Mouse (Mus musculus): ENCODE measurements around the gene Ttc4. TPM values are rescaled to one million over a fixed set of nuclear protein-coding genes. Genes with fewer than 3 reads are reported as not detected.

Ttc4 gene
- polyA plus RNA-seq, 1 experiment from 2014 or later: 28.9 TPM

DNA sequence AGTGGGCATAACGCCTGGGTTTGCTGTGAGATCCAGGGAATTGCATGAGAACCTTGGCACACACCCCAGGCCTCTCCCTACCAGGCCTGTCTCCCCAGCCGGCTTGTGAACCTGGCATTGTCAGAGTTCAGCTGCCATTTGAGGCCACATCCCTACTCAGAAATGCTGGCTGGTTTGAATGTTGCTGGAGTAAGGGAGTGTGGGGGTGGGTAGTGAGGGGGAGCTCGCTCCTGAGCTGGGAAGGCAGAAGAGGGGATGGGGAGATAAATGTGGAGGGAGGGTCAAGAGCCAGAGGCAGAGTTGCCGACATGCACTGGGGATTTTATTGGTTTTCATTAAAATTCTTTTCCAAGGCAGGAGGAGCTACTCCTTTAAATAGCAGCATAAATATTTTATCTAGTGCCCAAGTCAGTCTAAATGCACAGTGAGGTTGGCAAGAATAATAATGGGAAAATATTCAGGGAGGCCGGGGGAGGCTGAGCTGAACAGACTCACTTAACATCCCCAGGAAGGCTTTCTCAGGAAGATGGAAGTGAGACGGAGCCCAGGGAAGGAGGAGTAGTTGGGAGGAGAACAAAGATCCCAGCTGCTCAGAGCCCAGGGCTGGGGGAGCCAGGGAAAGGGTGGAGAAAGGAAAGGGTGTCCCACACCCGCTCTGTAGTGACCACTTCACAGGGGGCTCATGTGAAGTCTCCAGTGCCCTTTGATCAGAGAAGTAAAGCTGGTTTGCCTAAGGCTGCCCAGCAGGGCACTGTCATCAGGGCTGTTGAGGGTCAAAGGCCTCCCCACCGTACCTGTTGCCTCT, 45.3 kb downstream of the Ttc4 start:
- WGBS (ENCODE audit: missing documents): 79% methylated on average over 8 of the region's 8 CpGs
- no peak overlapping the region for H3K27ac ChIP-seq
- H3K4me3 ChIP-seq (ENCODE audit: inconsistent target): no peak overlapping the region

DNA sequence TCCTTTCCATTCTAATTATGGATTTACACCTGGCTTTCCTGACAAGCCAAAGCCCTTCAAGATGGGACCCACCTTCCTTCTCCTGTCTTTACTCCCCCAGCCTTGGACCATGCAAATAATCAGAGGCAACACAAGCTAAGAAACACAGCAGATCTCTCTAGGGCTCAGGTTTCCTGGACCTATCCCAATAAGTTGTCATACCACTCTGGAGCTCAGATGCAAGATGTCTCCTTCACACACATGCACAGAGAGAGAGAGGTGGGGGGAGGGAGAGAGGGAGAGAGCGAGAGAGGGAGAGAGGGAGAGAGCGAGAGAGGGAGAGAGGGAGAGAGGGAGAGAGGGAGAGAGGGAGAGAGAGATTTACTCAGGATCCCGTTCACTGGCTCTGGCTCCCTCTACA, 46.4 kb downstream of the Ttc4 start:
- WGBS (ENCODE audit: missing documents): no CpG with 5 or more reads among the region's 3 CpGs
- H3K79me2 ChIP-seq (ENCODE audit: inconsistent target): no peaks in the 10 kb centered on the region
- H3K4me3 ChIP-seq (ENCODE audit: inconsistent target): no peak overlapping the region
- no peaks in the 10 kb centered on the region for H3K36me3 ChIP-seq (ENCODE audit: inconsistent target)
- no peak overlapping the region for H3K27ac ChIP-seq

More for the DNA sequence above, 45.3 kb downstream of the Ttc4 start:
- Histone ChIP-seq H3K36me3 (ENCODE audit: inconsistent target) (no peaks in the 10 kb centered on the region), H3K79me2 (ENCODE audit: inconsistent target) (no peaks in the 10 kb centered on the region)

DNA sequence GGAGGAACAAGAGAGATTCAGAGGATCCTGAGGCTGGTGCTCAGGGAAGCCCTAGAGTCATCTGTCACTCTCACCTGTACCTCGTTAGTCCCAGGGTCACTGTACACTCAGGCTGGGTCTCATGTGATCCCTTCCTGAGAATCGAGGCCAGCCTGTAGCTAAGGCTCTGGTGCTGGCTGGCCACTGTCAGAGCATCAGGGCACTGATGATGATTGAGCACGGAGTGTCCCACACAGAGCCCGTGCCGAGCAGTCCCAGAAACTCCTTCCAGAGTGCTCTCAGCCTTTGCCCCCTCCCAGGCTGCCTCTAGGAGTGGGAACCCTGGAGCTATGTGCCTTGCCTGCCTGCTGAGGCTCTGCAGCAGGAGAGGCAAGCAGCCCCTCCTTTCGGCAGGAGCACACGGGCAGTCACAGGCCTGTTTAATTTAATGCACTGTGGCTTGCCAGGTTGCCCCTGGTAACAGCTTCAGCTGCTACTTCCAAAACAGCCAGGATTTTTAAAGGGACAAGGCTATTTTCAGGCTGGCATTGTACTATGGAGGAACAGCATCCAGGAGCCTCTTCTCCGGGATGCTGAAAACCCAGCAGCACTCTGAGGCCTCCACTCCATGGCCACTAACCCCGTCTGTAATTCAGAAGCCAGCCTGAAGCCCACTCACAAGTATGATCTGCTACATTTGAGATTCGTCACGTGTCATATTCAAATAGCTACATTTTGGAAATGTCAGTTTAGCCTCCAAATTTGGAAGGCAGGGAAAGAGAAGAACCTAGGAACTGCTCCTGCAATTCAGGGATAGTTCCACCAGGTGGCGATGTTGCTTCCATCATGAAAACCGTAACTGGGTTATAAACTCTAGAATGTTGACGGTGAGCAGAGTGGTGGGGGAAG, 48.2 kb downstream of the Ttc4 start:
- H3K4me3 ChIP-seq (ENCODE audit: inconsistent target): no peak overlapping the region
- H3K36me3 ChIP-seq (ENCODE audit: inconsistent target): no peaks in the 10 kb centered on the region
- H3K79me2 ChIP-seq (ENCODE audit: inconsistent target): no peaks in the 10 kb centered on the region
- 51% methylated on average over 14 of the region's 14 CpGs for WGBS (ENCODE audit: missing documents)
- H3K27ac ChIP-seq: no peak overlapping the region

DNA sequence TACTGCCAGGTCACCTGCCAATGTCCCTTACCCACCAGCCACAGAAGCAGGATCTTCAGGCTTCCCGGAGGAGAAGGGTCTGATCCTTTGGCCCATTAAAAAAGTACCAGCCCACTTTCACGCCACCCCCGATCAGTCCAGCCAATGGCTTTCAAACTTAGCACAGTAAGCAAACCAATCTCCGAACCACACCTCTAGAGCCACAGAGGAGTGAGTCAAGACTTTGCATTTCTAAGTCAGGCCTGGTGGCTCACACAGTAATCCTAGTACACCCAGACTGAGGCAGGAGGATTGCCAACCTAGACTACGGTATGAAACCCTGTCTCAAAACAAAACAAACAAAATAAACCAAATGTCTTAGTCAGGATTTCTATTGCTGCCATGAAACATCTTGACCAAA, 49.4 kb downstream of the Ttc4 start:
- no peaks in the 10 kb centered on the region for H3K79me2 ChIP-seq (ENCODE audit: inconsistent target)
- 75% methylated on average over 5 of the region's 5 CpGs for WGBS (ENCODE audit: missing documents)
- no peak overlapping the region for H3K27ac ChIP-seq
- H3K36me3 ChIP-seq (ENCODE audit: inconsistent target): no peaks in the 10 kb centered on the region
- no peak overlapping the region for H3K4me3 ChIP-seq (ENCODE audit: inconsistent target)

DNA sequence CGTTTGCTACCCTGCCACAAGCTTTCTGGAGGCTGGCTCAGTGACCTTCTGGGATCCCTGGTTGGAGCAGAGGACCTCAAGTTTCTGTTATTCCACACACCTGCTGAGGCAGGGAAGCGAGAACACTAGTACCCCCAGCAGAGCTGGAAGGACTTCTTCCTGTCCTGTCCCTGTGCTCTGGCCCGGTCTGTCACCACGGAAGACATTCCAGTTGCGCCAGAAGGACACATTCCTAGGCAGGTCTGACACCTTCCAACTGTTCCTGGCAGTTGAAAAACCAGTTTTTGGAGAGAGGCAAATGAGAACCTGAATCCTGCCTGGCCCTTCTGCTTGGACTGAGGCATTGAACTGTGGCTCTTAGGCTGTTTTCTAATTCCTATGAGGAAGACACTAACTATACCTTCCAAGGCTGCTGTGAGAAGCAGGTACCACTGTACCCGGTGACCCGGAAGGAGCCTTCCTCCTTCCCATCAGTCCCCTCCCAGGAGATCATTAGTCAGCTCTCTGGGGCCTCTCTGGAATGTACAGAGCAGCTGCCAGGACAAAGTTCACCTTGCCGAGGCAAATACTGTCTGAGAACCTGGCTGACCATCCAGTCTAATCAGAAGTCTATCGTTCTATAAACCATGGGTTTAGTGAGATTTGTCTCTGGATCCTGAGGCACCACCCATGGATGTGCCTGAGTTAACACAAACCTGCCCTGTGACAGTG, 49.9 kb downstream of the Ttc4 start:
- H3K27ac ChIP-seq: no peak overlapping the region
- WGBS (ENCODE audit: missing documents): 49% methylated on average over 9 of the region's 9 CpGs
- H3K4me3 ChIP-seq (ENCODE audit: inconsistent target): no peak overlapping the region
- no peaks in the 10 kb centered on the region for H3K79me2 ChIP-seq (ENCODE audit: inconsistent target)
- no peaks in the 10 kb centered on the region for H3K36me3 ChIP-seq (ENCODE audit: inconsistent target)

DNA sequence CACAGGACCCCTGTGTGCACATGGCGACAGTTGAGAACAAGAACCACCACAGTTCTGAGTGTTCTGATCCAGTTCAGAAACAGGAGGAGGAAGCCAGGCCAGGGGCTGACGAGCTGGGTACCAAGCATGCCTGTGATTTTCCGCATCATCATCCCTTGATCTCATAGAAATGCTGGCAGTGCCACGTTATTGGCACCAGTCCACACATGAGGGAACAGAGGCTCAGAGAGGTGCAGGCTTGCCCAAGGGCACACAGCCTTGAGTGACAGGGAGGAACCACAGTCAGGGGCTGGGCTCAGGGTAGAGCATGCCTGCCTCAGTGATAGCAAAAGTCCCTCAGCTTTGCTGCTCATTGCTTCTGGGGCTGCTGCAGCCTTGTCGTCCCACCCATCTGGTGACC, 50.9 kb downstream of the Ttc4 start:
- WGBS (ENCODE audit: missing documents): 70% methylated on average over 5 of the region's 5 CpGs
- no peaks in the 10 kb centered on the region for H3K36me3 ChIP-seq (ENCODE audit: inconsistent target)
- no peaks in the 10 kb centered on the region for H3K79me2 ChIP-seq (ENCODE audit: inconsistent target)
- H3K4me3 ChIP-seq (ENCODE audit: inconsistent target): no peak overlapping the region
- H3K27ac ChIP-seq: no peak overlapping the region

DNA sequence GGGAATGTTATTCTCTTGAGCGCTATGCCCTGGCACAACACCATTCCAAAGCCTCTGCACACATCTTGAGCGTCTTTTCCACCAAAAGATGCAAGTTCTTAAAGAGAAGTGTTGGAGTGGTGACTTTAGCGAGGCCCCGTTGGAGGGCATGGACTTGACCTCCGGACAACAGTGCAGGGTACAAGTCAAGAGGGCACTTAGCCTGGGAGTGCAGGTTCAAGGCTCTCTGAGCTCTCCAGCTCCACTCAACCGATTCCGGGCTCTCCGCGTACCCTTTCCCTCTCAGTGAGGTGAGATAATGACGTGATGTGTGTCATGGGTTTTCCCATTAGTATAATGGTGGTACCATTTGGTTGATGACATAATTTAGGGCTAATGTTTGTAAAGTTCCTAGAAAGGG, 54.5 kb downstream of the Ttc4 start:
- Histone ChIP-seq H3K36me3 (ENCODE audit: inconsistent target) (no peaks in the 10 kb centered on the region), H3K27ac (no peak overlapping the region), H3K79me2 (ENCODE audit: inconsistent target) (no peaks in the 10 kb centered on the region), H3K4me3 (ENCODE audit: inconsistent target) (no peak overlapping the region)
- WGBS (ENCODE audit: missing documents): 91% methylated on average over 10 of the region's 10 CpGs

DNA sequence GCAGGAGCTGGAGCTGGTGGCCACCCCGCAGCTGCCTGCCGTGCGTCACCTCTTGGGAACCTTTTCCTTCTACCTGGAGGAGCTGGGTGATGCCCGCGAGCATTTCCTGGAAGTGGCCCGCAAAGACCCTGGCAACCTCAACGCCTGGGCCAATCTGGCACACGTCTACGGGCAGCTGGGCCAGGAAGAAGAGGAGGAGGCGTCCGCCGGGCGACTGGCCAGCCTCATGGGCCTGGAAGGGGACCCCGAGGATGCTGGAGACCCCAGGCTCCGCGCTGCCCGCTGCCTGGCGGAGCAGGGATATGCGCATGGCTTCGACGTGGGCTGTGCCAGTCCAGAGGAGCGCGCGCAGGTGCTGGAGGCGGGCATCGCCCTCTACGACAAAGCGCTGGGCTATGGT, 56.0 kb downstream of the Ttc4 start:
- Histone ChIP-seq H3K36me3 (ENCODE audit: inconsistent target) (no peaks in the 10 kb centered on the region), H3K27ac (no peak overlapping the region), H3K79me2 (ENCODE audit: inconsistent target) (no peaks in the 10 kb centered on the region), H3K4me3 (ENCODE audit: inconsistent target) (no peak overlapping the region)
- WGBS (ENCODE audit: missing documents): 33% methylated on average over 21 of the region's 28 CpGs

DNA sequence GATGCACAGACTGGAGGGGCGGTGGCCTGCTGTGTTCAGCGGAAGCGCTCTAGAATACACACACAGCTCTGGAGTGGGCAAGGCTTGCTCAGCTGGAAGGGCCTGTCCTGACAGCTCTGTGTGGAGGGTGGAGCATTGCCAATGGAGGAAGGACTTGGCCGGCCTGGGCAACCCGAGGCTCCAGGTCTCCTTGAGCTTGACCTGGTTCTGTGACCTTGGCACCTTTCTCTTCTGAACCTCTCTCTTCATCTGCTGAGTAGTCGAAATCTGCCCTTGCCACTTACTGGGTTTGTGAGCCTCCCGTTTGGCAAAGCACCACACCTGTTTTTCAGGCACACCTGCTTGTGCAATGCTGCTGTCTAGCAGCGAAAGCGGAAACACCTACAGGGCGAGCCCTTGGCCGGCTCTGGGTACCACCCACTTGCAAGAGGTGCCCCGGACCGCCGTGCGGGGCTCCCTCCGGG, 56.7 kb downstream of the Ttc4 start, which contains the start of gene Ttc22:
Gene Ttc22, plus strand, starts transcription at position 403 of the 464 bp plus-strand sequence.
- Histone ChIP-seq H3K36me3 (ENCODE audit: inconsistent target) (no peaks in the 10 kb centered on the region), H3K79me2 (ENCODE audit: inconsistent target) (no peaks in the 10 kb centered on the region), H3K27ac (no peak within 1 kb of the TSS), H3K4me3 (ENCODE audit: inconsistent target) (no peak within 1 kb of the TSS)
- WGBS (ENCODE audit: missing documents): 25% methylated on average over 16 of the region's 16 CpGs

DNA sequence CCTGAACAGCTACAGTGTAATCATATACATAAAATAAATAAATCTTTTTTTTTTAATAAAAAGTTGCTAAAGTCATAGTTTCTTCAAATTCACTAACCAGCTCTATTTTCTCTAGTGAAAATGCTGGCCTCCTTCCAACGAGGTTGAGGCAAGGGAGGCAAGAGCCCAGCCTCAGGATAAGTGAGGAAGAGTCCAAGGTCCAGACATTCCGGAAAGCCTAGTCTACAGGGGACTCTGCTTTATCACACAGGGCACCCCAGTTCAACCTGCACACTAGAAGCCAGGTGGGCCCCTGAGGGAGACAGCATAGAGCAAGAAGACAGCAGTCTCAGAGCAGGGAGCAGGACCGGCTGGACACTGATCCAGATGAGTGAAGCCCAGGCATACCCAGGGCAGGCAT, 57.3 kb downstream of the Ttc4 start:
- 79% methylated on average over 3 of the region's 3 CpGs for WGBS (ENCODE audit: missing documents)
- Histone ChIP-seq H3K4me3 (ENCODE audit: inconsistent target) (no peak overlapping the region), H3K27ac (no peak overlapping the region), H3K79me2 (ENCODE audit: inconsistent target) (no peaks in the 10 kb centered on the region), H3K36me3 (ENCODE audit: inconsistent target) (no peaks in the 10 kb centered on the region)

DNA sequence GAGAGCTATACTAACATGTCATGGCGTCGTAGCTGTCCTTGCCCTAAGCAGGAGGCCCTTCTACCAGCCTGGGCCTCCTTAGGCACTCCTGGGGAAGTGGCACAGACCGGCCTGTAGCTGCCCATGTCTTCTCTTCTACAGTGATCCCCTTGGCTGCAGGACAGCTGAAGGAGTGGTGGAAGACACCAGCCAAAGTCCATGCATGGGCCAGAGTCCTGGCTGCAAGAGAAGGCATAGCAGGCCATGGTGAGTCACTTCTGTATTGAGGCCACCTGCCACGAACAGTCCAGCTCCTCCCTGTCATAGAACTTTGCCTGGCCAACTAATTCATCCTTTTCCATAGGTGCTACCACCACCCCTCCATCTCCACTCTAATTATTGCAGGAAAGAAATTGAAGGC, 59.8 kb downstream of the Ttc4 start:
- H3K27ac ChIP-seq: no peak overlapping the region
- H3K4me3 ChIP-seq (ENCODE audit: inconsistent target): no peak overlapping the region
- H3K36me3 ChIP-seq (ENCODE audit: inconsistent target): no peaks in the 10 kb centered on the region
- no peaks in the 10 kb centered on the region for H3K79me2 ChIP-seq (ENCODE audit: inconsistent target)
- 82% methylated on average over 4 of the region's 4 CpGs for WGBS (ENCODE audit: missing documents)

DNA sequence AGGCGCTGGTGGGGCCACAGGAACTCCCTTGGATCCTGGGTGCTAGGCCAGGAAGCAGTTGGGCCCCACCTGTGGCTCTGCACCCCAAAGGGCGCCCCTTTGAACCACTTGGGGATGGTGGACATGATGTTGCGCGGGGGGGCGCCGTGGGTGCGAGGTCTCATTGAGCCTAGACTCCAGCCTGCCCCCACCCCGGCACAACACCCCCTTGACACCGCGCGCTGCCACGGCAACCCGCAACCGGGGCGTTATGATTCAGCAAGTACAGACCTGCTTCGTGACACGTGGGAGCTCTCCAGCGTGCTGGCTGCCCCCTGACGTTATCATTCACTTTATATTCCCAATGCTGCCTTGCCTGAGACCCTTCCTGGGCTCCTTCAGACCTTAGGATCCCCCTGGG, 61.7 kb downstream of the Ttc4 start, which contains the start of gene Lexm:
Gene Lexm, minus strand, starts transcription at position 186 of the 400 bp plus-strand sequence.
- 3% methylated on average over 18 of the region's 19 CpGs for WGBS (ENCODE audit: missing documents)
- no peaks in the 10 kb centered on the region for H3K79me2 ChIP-seq (ENCODE audit: inconsistent target)
- H3K27ac ChIP-seq: no peak within 1 kb of the TSS
- H3K4me3 ChIP-seq (ENCODE audit: inconsistent target): no peak within 1 kb of the TSS
- H3K36me3 ChIP-seq (ENCODE audit: inconsistent target): no peaks in the 10 kb centered on the region

DNA sequence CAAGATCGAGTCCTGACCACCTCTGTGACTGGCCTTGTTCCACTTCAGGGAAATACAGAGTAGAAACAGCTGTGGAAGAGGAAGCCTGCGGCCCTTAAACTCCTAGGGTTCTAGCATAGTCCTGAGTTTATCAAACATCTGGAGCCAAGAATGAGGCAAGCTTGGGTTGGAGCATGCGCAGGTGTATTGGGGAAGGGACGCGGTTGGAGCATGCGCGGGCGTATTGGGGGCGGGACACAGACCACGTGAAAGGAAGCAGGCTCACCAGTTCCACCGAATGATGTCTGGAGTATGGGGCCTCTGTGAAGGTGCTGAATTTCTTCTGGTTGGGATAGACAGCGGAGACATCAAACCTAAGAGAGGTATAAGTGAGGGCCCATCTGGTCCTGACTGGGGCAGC, 63.1 kb downstream of the Ttc4 start:
- H3K36me3 ChIP-seq (ENCODE audit: inconsistent target): no peaks in the 10 kb centered on the region
- H3K79me2 ChIP-seq (ENCODE audit: inconsistent target): no peaks in the 10 kb centered on the region
- 76% methylated on average over 12 of the region's 12 CpGs for WGBS (ENCODE audit: missing documents)
- H3K27ac ChIP-seq: no peak overlapping the region
- no peak overlapping the region for H3K4me3 ChIP-seq (ENCODE audit: inconsistent target)

DNA sequence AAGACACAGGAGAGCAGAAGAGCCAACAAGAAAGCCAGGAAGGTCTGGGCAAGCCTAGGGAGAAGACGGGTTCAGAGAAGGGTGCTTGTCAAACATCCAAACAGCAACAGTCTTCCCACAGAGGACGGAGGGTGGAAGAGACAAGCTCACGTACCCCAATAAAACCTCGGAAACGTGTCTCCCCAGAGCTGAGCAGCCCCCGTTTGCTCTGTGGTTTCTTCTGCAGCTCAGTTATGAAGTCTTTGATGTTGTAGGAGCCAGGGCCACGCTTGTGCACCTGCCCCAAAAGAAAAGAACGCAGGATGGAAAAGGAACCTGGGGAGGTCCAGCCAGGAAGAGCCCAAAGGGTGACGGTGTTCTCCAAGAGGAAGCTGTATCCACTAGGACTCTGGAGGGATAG, 63.9 kb downstream of the Ttc4 start:
- 88% methylated on average over 9 of the region's 9 CpGs for WGBS (ENCODE audit: missing documents)
- Histone ChIP-seq H3K79me2 (ENCODE audit: inconsistent target) (no peaks in the 10 kb centered on the region), H3K27ac (no peak overlapping the region)

More for the DNA sequence above, 63.9 kb downstream of the Ttc4 start:
- Histone ChIP-seq H3K36me3 (ENCODE audit: inconsistent target) (no peaks in the 10 kb centered on the region), H3K4me3 (ENCODE audit: inconsistent target) (no peak overlapping the region)
